Mouse (Mus musculus): ENCODE measurements around the gene Rictor.

DNA sequence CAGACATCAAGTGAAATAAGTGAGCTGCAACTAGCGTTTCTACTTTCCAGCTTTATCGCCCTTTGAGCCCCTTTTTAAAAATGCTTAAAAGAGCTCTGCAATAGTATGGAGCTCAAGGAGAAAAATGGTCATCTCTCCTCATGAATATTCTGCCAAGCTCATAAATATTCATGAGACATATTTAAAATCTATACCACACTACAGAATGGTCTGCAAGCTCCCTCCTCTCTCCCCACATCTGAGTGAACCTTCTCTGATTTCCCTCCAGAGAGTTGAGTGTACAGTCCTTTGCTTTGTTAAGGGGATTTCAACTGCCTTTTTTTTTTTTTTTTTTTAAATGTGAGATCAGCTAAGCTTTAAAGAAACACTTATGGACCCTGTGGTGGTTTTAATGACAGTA, 29.7 kb upstream of the Rictor start:
- TF ChIP-seq CTCF (IDR thresholded peaks at IDR 0.05; ENCODE audit: borderline replicate concordance, insufficient read depth, low read depth, low read length): no peak
- no peak for TF ChIP-seq POLR2A (IDR thresholded peaks at IDR 0.05; ENCODE audit: borderline replicate concordance, insufficient read depth, low read length)
